Mouse (Mus musculus) ES-E14 (cell line): ENCODE measurements around the gene Otud4.

Experiments used
- HCFC1 ChIP-seq: IDR thresholded peaks from 2 replicates; pipeline ENCODE4 v1.6.1; 2012; ENCODE audit warnings: low read length, inconsistent platforms, borderline replicate concordance; ENCODE audit not compliant: insufficient read depth
- ZC3H11A ChIP-seq: IDR thresholded peaks from 2 replicates; pipeline ENCODE4 v1.6.1; 2012; ENCODE audit warnings: low read depth, mild to moderate bottlenecking, inconsistent platforms, low read length, borderline replicate concordance

- TF ChIP-seq HCFC1 = no peak
- TF ChIP-seq ZC3H11A = no peak
These were observed 10.2 kb downstream of the Otud4 start for GRCm38 (mm10) chr8:79649569-79649968.
